In genomic region chr4:87838716-87839115, GRCm38 (mm10) we compare ENCODE assay signal across 25 mouse cellular contexts.
"Had no signal": no experiment of that assay in that cellular context is flagged by ENCODE, and none has a peak within 500 bp of the region (broad histone marks: within the 10 kb centered on the region; RNA-seq: fewer than 3 reads in every experiment).

No protein-coding gene starts in this region.

- H3K4me2 ChIP-seq: heart, embryonic 12.5 days; hindbrain, embryonic 12.5 days; hindbrain, embryonic 14.5 days; limb, embryonic 12.5 days; liver, embryonic 11.5 days; liver, embryonic 13.5 days had no signal

- DNase-seq: gastrocnemius, adult 2 months; gastrocnemius, postnatal 10 days; gastrocnemius, postnatal 25 days; heart, adult 18-20 months; heart, postnatal 10 days; heart, postnatal 4 days; kidney, adult 18-20 months; kidney, adult 8-10 months; kidney, postnatal 10 days; kidney, postnatal 25 days; kidney, postnatal 4 days; liver; liver, embryonic 13.5 days had no signal

- H3K27ac ChIP-seq: gastrocnemius, adult 2 months; heart, embryonic 10.5 days; hindbrain, embryonic 10.5 days; hindbrain, embryonic 12.5 days; hindbrain, embryonic 14.5 days; layer of hippocampus, adult 2 months; left cerebral cortex, adult 2 months; limb, embryonic 10.5 days; limb, embryonic 12.5 days; liver, embryonic 13.5 days had no signal

- H3K27me3 ChIP-seq: heart, embryonic 12.5 days; hindbrain, embryonic 12.5 days; limb, embryonic 12.5 days; liver, embryonic 13.5 days had no signal

- H3K9me3 ChIP-seq: heart, embryonic 10.5 days; heart, embryonic 12.5 days; hindbrain, embryonic 10.5 days; hindbrain, embryonic 12.5 days; limb, embryonic 10.5 days; limb, embryonic 12.5 days; liver, embryonic 13.5 days had no signal

- ATAC-seq: hindbrain, embryonic 16.5 days; inflammation-experienced regulatory T-cells, adult 6 months had no signal

- H3K9ac ChIP-seq: heart, embryonic 12.5 days; hindbrain, embryonic 12.5 days; hindbrain, embryonic 14.5 days; limb, embryonic 12.5 days; liver, embryonic 13.5 days had no signal

- H3K36me3 ChIP-seq: heart, embryonic 12.5 days; limb, embryonic 12.5 days; liver, embryonic 13.5 days had no signal

- H3K4me3 ChIP-seq: gastrocnemius, adult 2 months; heart, embryonic 10.5 days; heart, embryonic 12.5 days; hindbrain, embryonic 10.5 days; hindbrain, embryonic 12.5 days; layer of hippocampus, adult 2 months; left cerebral cortex, adult 2 months; limb, embryonic 10.5 days; limb, embryonic 12.5 days; liver, embryonic 13.5 days had no signal
